Mouse (Mus musculus): ENCODE results near the gene Tbc1d22a. TPM values are rescaled to one million over a fixed set of nuclear protein-coding genes. Genes with fewer than 3 reads are reported as not detected.
"Not testable (repeated sequence)": the region's sequence is repeated elsewhere in the genome, so short reads cannot be mapped to it uniquely, and the experiment has no call there.

Tbc1d22a gene
- polyA plus RNA-seq, 1 experiment from 2014 or later = 11.6 TPM

- ATAC-seq = no peak
- WGBS = 79% methylated on average over 12 of the region's 12 CpGs
- H3K4me3 ChIP-seq (replicated peaks; ENCODE audit: low read length) = no peak overlapping the region
Measured at GRCm38 (mm10) chr15:86171316-86171715, 42.9 kb upstream of the Tbc1d22a start.

GRCm38 (mm10) chr15:86172124-86172523, 42.1 kb upstream of the Tbc1d22a start:
- Histone ChIP-seq H3K4me2 (ENCODE audit: low read length) (no peak overlapping the region), H3K9me3 (ENCODE audit: control insufficient read depth, low read length) (no peaks in the 10 kb centered on the region), H3K9ac (replicated peaks; ENCODE audit: low read depth, low read length) (no peak overlapping the region), H3K4me1 (replicated peaks; ENCODE audit: control insufficient read depth, insufficient read depth, low read length) (peaks cover 14% of the 10 kb centered on the region), H3K36me3 (ENCODE audit: control insufficient read depth, insufficient read depth) (no peaks in the 10 kb centered on the region), H3K4me3 (replicated peaks; ENCODE audit: low read length) (no peak overlapping the region), H3K27me3 (replicated peaks; ENCODE audit: control insufficient read depth, insufficient read depth, low read length) (no peaks in the 10 kb centered on the region), H3K27ac (ENCODE audit: low read length) (no peak overlapping the region)
- 64% methylated on average over 3 of the region's 3 CpGs for WGBS
- ATAC-seq = no peak

More at GRCm38 (mm10) chr15:86171316-86171715, 42.9 kb upstream of the Tbc1d22a start:
- Histone ChIP-seq H3K9ac (replicated peaks; ENCODE audit: low read depth, low read length) (no peak overlapping the region), H3K9me3 (ENCODE audit: control insufficient read depth, low read length) (no peaks in the 10 kb centered on the region), H3K4me2 (ENCODE audit: low read length) (no peak overlapping the region), H3K4me1 (replicated peaks; ENCODE audit: control insufficient read depth, insufficient read depth, low read length) (peaks cover 14% of the 10 kb centered on the region), H3K27me3 (replicated peaks; ENCODE audit: control insufficient read depth, insufficient read depth, low read length) (no peaks in the 10 kb centered on the region), H3K27ac (ENCODE audit: low read length) (no peak overlapping the region), H3K36me3 (ENCODE audit: control insufficient read depth, insufficient read depth) (no peaks in the 10 kb centered on the region)

GRCm38 (mm10) chr15:86172526-86172925, 41.7 kb upstream of the Tbc1d22a start:
- Histone ChIP-seq H3K36me3 (ENCODE audit: control insufficient read depth, insufficient read depth) (no peaks in the 10 kb centered on the region), H3K27ac (ENCODE audit: low read length) (no peak overlapping the region), H3K4me2 (ENCODE audit: low read length) (no peak overlapping the region), H3K27me3 (replicated peaks; ENCODE audit: control insufficient read depth, insufficient read depth, low read length) (no peaks in the 10 kb centered on the region), H3K4me1 (replicated peaks; ENCODE audit: control insufficient read depth, insufficient read depth, low read length) (peaks cover 14% of the 10 kb centered on the region), H3K9ac (replicated peaks; ENCODE audit: low read depth, low read length) (no peak overlapping the region), H3K9me3 (ENCODE audit: control insufficient read depth, low read length) (no peaks in the 10 kb centered on the region), H3K4me3 (replicated peaks; ENCODE audit: low read length) (no peak overlapping the region)
- 81% methylated on average over 6 of the region's 6 CpGs for WGBS
- ATAC-seq = no peak

- WGBS = 44% methylated on average over 16 of the region's 16 CpGs
- Histone ChIP-seq H3K9ac (replicated peaks; ENCODE audit: low read depth, low read length) (no peak overlapping the region), H3K4me1 (replicated peaks; ENCODE audit: control insufficient read depth, insufficient read depth, low read length) (peaks cover 14% of the 10 kb centered on the region), H3K27ac (ENCODE audit: low read length) (no peak overlapping the region), H3K4me3 (replicated peaks; ENCODE audit: low read length) (no peak overlapping the region), H3K27me3 (replicated peaks; ENCODE audit: control insufficient read depth, insufficient read depth, low read length) (no peaks in the 10 kb centered on the region), H3K9me3 (ENCODE audit: control insufficient read depth, low read length) (no peaks in the 10 kb centered on the region), H3K36me3 (ENCODE audit: control insufficient read depth, insufficient read depth) (no peaks in the 10 kb centered on the region), H3K4me2 (ENCODE audit: low read length) (no peak overlapping the region)
- no peak for ATAC-seq
Measured at GRCm38 (mm10) chr15:86173136-86173985, 40.9 kb upstream of the Tbc1d22a start.

- no peak overlapping the region for H3K9ac ChIP-seq (replicated peaks; ENCODE audit: low read depth, low read length)
- H3K9me3 ChIP-seq (ENCODE audit: control insufficient read depth, low read length) = no peaks in the 10 kb centered on the region
- no peaks in the 10 kb centered on the region for H3K36me3 ChIP-seq (ENCODE audit: control insufficient read depth, insufficient read depth)
- H3K4me1 ChIP-seq (replicated peaks; ENCODE audit: control insufficient read depth, insufficient read depth, low read length) = peaks cover 6% of the 10 kb centered on the region; the same call in 1 of the 2 replicates
- no peak overlapping the region for H3K4me2 ChIP-seq (ENCODE audit: low read length)
- H3K27ac ChIP-seq (ENCODE audit: low read length) = no peak overlapping the region
- no peaks in the 10 kb centered on the region for H3K27me3 ChIP-seq (replicated peaks; ENCODE audit: control insufficient read depth, insufficient read depth, low read length)
- WGBS = 82% methylated on average over 3 of the region's 3 CpGs
- no peak for ATAC-seq
- H3K4me3 ChIP-seq (replicated peaks; ENCODE audit: low read length) = no peak overlapping the region
Measured at GRCm38 (mm10) chr15:86175253-86176050, 38.8 kb upstream of the Tbc1d22a start.

GRCm38 (mm10) chr15:86176166-86176565, 38.1 kb upstream of the Tbc1d22a start:
- Histone ChIP-seq H3K36me3 (ENCODE audit: control insufficient read depth, insufficient read depth) (no peaks in the 10 kb centered on the region), H3K4me3 (replicated peaks; ENCODE audit: low read length) (no peak overlapping the region), H3K9me3 (ENCODE audit: control insufficient read depth, low read length) (no peaks in the 10 kb centered on the region), H3K4me1 (replicated peaks; ENCODE audit: control insufficient read depth, insufficient read depth, low read length) (peaks cover 6% of the 10 kb centered on the region; the same call in 1 of the 2 replicates), H3K27me3 (replicated peaks; ENCODE audit: control insufficient read depth, insufficient read depth, low read length) (no peaks in the 10 kb centered on the region), H3K9ac (replicated peaks; ENCODE audit: low read depth, low read length) (no peak overlapping the region), H3K4me2 (ENCODE audit: low read length) (no peak overlapping the region), H3K27ac (ENCODE audit: low read length) (no peak overlapping the region)
- WGBS = 89% methylated on average over 10 of the region's 10 CpGs
- ATAC-seq = no peak

- no peak overlapping the region for H3K9ac ChIP-seq (replicated peaks; ENCODE audit: low read depth, low read length)
- no peak overlapping the region for H3K4me2 ChIP-seq (ENCODE audit: low read length)
- WGBS = 86% methylated on average over 21 of the region's 22 CpGs
- ATAC-seq = no peak; the same call in 1 of the 2 replicates
- no peaks in the 10 kb centered on the region for H3K27me3 ChIP-seq (replicated peaks; ENCODE audit: control insufficient read depth, insufficient read depth, low read length)
- no peaks in the 10 kb centered on the region for H3K36me3 ChIP-seq (ENCODE audit: control insufficient read depth, insufficient read depth)
- H3K4me1 ChIP-seq (replicated peaks; ENCODE audit: control insufficient read depth, insufficient read depth, low read length) = peaks cover 9% of the 10 kb centered on the region
- no peaks in the 10 kb centered on the region for H3K9me3 ChIP-seq (ENCODE audit: control insufficient read depth, low read length)
- H3K4me3 ChIP-seq (replicated peaks; ENCODE audit: low read length) = no peak overlapping the region
- no peak overlapping the region for H3K27ac ChIP-seq (ENCODE audit: low read length)
Measured at GRCm38 (mm10) chr15:86176771-86177702, 37.2 kb upstream of the Tbc1d22a start.

GRCm38 (mm10) chr15:86177703-86178251, 36.5 kb upstream of the Tbc1d22a start:
- peaks cover 15% of the 10 kb centered on the region for H3K4me1 ChIP-seq (replicated peaks; ENCODE audit: control insufficient read depth, insufficient read depth, low read length)
- H3K4me2 ChIP-seq (ENCODE audit: low read length); H3K9me3 ChIP-seq (ENCODE audit: control insufficient read depth, low read length); H3K27ac ChIP-seq (ENCODE audit: low read length); H3K9ac ChIP-seq (replicated peaks; ENCODE audit: low read depth, low read length); ATAC-seq; H3K27me3 ChIP-seq (replicated peaks; ENCODE audit: control insufficient read depth, insufficient read depth, low read length); H3K36me3 ChIP-seq (ENCODE audit: control insufficient read depth, insufficient read depth); H3K4me3 ChIP-seq (replicated peaks; ENCODE audit: low read length): not testable (repeated sequence)
- 78% methylated on average over 2 of the region's 2 CpGs for WGBS
